Mouse (Mus musculus): ENCODE results near the gene Acta2.

The Acta2 gene

DNA sequence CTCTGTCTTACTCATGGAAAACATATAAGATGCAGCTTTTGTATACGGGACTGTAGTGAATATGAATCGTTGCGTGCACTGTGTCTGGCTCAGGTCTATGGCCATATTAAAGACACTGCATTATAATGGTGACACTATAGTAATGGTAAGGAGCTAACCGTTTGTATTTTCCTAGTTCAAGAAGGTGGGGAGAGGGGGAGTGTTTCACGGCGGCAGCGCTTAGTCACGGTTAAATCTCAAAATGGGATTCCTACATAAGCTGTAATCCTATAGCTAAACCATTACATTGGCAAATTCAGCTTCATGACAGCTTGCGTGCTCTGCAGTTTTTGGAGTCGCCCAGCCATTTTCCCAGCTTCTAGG, 63.8 kb downstream of the Acta2 start:
- no peak for DNase-seq (ENCODE audit: low spot score)
